Mouse (Mus musculus): ENCODE results near the gene Myh3.

DNA sequence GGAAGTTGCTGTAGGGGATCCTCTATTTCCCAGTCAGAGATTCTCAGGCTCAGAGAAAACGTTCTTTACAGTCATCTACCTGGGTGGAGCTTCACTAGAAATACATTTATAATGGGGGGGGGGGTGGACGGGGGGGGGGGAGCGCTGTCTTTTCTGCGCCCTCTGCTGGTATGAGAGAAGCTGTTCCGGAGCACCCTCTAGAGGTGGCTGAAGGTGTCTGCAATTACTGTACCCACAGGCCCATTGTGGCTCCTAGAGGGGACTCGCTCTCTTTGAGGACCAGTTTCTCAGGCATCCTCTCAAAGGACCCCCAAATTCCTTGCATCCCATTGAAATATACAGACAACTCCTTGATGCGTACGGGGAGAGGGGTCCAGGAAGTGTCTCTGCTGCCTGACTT, 23.6 kb downstream of the Myh3 start:
- TF ChIP-seq POLR2A (IDR thresholded peaks at IDR 0.05; ENCODE audit: low read depth, low read length) = no peak
- TF ChIP-seq CTCF (conservative IDR thresholded peaks at IDR 0.05; ENCODE audit: insufficient read depth, insufficient read length, low read depth, low read length) = peak; percentile 77
